Mouse (Mus musculus) lung, embryonic 15.5 days (tissue): ENCODE measurements at regions not wholly inside any gene's neighbourhood (a gene's known extent, or its start where the extent isn't known, plus 50 kb on each side); places are given as distances from the start of the nearest gene placed in this dataset.
A peak's percentile ranks its signal among the peaks of the same experiment; 100 is the strongest.

Source experiments
- ATAC-seq: fragments of 200-750 bp; cut with Nextera tagmentation; 2 replicates; pipeline ENCODE4 v1.8.0; 2017; ENCODE audit warnings: moderate number of reproducible peaks, borderline replicate concordance; ENCODE audit not compliant: low FRiP score, low TSS enrichment; ENCODE audit errors: extremely low read depth
- H3K27ac ChIP-seq: fragments of 300-500 bp; sonication (generic); 2 replicates; pipeline ENCODE4 v1.5.1; 2015; ENCODE audit warnings: moderate library complexity, mild to moderate bottlenecking, inconsistent platforms
- H3K27me3 ChIP-seq: fragments of 300-500 bp; sonication (generic); 2 replicates; pipeline ENCODE4 v1.6.1; 2015; ENCODE audit warnings: inconsistent platforms
- H3K36me3 ChIP-seq: fragments of 300-500 bp; sonication (generic); 2 replicates; pipeline ENCODE4 v1.6.1; 2015; ENCODE audit warnings: inconsistent platforms
- H3K4me1 ChIP-seq: fragments of 300-500 bp; sonication (generic); 2 replicates; pipeline ENCODE4 v1.6.1; 2015; ENCODE audit warnings: inconsistent platforms
- H3K4me2 ChIP-seq: fragments of 300-500 bp; sonication (generic); 2 replicates; pipeline ENCODE4 v1.6.1; 2015; ENCODE audit warnings: inconsistent platforms, mild to moderate bottlenecking, moderate library complexity
- H3K4me3 ChIP-seq: fragments of 300-500 bp; sonication (generic); 2 replicates; pipeline ENCODE4 v1.5.1; 2015; ENCODE audit warnings: mild to moderate bottlenecking, inconsistent platforms
- H3K9ac ChIP-seq: fragments of 300-500 bp; sonication (generic); 2 replicates; pipeline ENCODE4 v1.6.1; 2015; ENCODE audit warnings: inconsistent platforms
- H3K9me3 ChIP-seq: fragments of 300-500 bp; sonication (generic); 2 replicates; pipeline ENCODE4 v1.6.1; 2016; ENCODE audit warnings: inconsistent platforms
- WGBS: fragments of 180-500 bp; shearing (Covaris S2); methylation state at CpG from one replicate; pipeline ENCODE4 v1.1.7; 2015; 5-methylcytosine and 5-hydroxymethylcytosine counted together

- Histone ChIP-seq H3K9ac (no peak overlapping the region), H3K27ac (no peak overlapping the region), H3K9me3 (no peaks in the 10 kb centered on the region), H3K27me3 (no peaks in the 10 kb centered on the region), H3K4me3 (no peak overlapping the region), H3K36me3 (no peaks in the 10 kb centered on the region), H3K4me1 (peaks cover 4% of the 10 kb centered on the region), H3K4me2 (no peak overlapping the region)
- peak; percentile 63; the same call in 1 of the 2 replicates for ATAC-seq
- WGBS = 18% methylated on average over 1 of the region's 1 CpGs
These were observed 571.8 kb upstream of the Gm19410 start for GRCm38 (mm10) chr8:35193771-35194170.

- H3K9me3 ChIP-seq = no peaks in the 10 kb centered on the region
- H3K4me3 ChIP-seq = no peak overlapping the region
- no peak for ATAC-seq
- 30% methylated on average over 4 of the region's 4 CpGs for WGBS
- no peaks in the 10 kb centered on the region for H3K27me3 ChIP-seq
- H3K27ac ChIP-seq = no peak overlapping the region
- H3K36me3 ChIP-seq = no peaks in the 10 kb centered on the region
- no peak overlapping the region for H3K4me2 ChIP-seq
- H3K4me1 ChIP-seq = peaks cover 8% of the 10 kb centered on the region
- no peak overlapping the region for H3K9ac ChIP-seq
These were observed 569.4 kb upstream of the Gm19410 start for GRCm38 (mm10) chr8:35196189-35196588.

GRCm38 (mm10) chr8:35198766-35199165 is 566.8 kb upstream of the Gm19410 start:
- no peaks in the 10 kb centered on the region for H3K36me3 ChIP-seq
- WGBS = 68% methylated on average over 2 of the region's 2 CpGs
- no peak overlapping the region for H3K27ac ChIP-seq
- H3K4me3 ChIP-seq = no peak overlapping the region
- peaks cover 14% of the 10 kb centered on the region for H3K4me1 ChIP-seq
- H3K4me2 ChIP-seq = no peak overlapping the region
- no peaks in the 10 kb centered on the region for H3K9me3 ChIP-seq
- no peak for ATAC-seq
- H3K27me3 ChIP-seq = no peaks in the 10 kb centered on the region
- no peak overlapping the region for H3K9ac ChIP-seq

GRCm38 (mm10) chr8:35201416-35201815 is 564.2 kb upstream of the Gm19410 start:
- Histone ChIP-seq H3K36me3 (no peaks in the 10 kb centered on the region), H3K4me3 (0 out of 2 replicates have a peak overlapping the region, but pooled peaks have one; percentile 22), H3K4me1 (peaks cover 33% of the 10 kb centered on the region), H3K4me2 (peak overlapping the region; percentile 45), H3K9me3 (no peaks in the 10 kb centered on the region), H3K27ac (peak overlapping the region; percentile 30; the same call in 1 of the 2 replicates), H3K27me3 (no peaks in the 10 kb centered on the region), H3K9ac (no peak overlapping the region)
- 17% methylated on average over 12 of the region's 12 CpGs for WGBS
- peak; percentile 24; the same call in 1 of the 2 replicates for ATAC-seq

- Histone ChIP-seq H3K4me3 (no peak overlapping the region), H3K9me3 (no peaks in the 10 kb centered on the region), H3K4me2 (peak overlapping the region; percentile 36), H3K9ac (no peak overlapping the region), H3K27ac (peak overlapping the region; percentile 17; the same call in 1 of the 2 replicates), H3K4me1 (peaks cover 46% of the 10 kb centered on the region), H3K27me3 (no peaks in the 10 kb centered on the region), H3K36me3 (no peaks in the 10 kb centered on the region)
- 53% methylated on average over 15 of the region's 15 CpGs for WGBS
- no peak for ATAC-seq
These were observed 560.6 kb upstream of the Gm19410 start for GRCm38 (mm10) chr8:35204971-35205370.

DNA sequence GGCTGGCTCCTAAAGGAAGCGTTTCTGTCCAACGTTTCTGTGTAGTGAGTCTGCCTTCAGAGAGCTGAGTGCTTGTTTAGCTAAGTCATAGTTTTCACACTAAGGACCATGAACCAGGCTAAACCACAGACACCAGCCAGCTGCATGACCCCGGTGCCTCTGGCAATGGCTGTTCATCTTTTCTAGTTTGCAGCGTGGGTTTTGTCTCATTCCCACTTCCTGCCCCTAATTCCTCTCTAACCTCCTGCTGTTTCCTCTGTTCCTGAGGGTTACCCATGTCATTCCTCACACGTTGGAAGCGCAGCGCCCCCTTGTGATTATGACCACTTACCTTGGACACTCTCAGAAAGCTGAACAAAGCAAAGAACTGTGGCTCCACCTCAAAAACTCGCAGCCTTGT is 560.1 kb upstream of the Gm19410 start:
- Histone ChIP-seq H3K9ac (no peak overlapping the region), H3K27me3 (no peaks in the 10 kb centered on the region), H3K4me2 (peak overlapping the region; percentile 36), H3K4me1 (peaks cover 46% of the 10 kb centered on the region), H3K9me3 (no peaks in the 10 kb centered on the region), H3K27ac (peak overlapping the region; percentile 17), H3K36me3 (no peaks in the 10 kb centered on the region), H3K4me3 (no peak overlapping the region)
- ATAC-seq = no peak
- WGBS = 8% methylated on average over 8 of the region's 8 CpGs

GRCm38 (mm10) chr8:35206271-35206670 is 559.3 kb upstream of the Gm19410 start:
- Histone ChIP-seq H3K27me3 (no peaks in the 10 kb centered on the region), H3K4me2 (peak overlapping the region; percentile 36; the same call in 1 of the 2 replicates), H3K9me3 (no peaks in the 10 kb centered on the region), H3K9ac (no peak overlapping the region), H3K4me1 (peaks cover 41% of the 10 kb centered on the region), H3K27ac (peak overlapping the region; percentile 6; the same call in 1 of the 2 replicates), H3K36me3 (no peaks in the 10 kb centered on the region), H3K4me3 (no peak overlapping the region)
- ATAC-seq = no peak
- 27% methylated on average over 6 of the region's 6 CpGs for WGBS

DNA sequence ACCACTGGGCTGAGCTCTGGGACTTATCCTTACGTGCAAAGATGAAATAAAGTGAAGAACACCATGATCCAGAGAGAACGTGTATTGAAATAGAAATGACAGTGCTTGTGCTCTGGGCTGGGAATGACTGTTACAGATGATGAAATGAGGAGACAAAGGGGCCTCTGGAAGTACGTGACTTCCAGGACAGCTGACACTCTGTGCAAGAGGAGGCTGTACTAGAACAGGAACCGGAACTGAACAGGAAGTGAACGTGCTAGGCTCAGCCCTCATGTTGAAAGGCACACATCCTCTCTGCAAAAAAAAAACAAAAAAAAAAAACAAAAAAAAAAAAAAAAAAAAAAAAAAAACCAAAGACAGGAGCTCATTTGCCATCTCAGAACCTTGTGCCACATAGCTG is 557.2 kb upstream of the Gm19410 start:
- no peak overlapping the region for H3K4me3 ChIP-seq
- no peak overlapping the region for H3K4me2 ChIP-seq
- H3K27me3 ChIP-seq = no peaks in the 10 kb centered on the region
- H3K36me3 ChIP-seq = no peaks in the 10 kb centered on the region
- ATAC-seq = no peak
- no peak overlapping the region for H3K9ac ChIP-seq
- 54% methylated on average over 5 of the region's 5 CpGs for WGBS
- no peaks in the 10 kb centered on the region for H3K9me3 ChIP-seq
- peaks cover 40% of the 10 kb centered on the region for H3K4me1 ChIP-seq
- H3K27ac ChIP-seq = peak overlapping the region; percentile 61

GRCm38 (mm10) chr8:35211506-35212452 is 553.8 kb upstream of the Gm19410 start:
- Histone ChIP-seq H3K9me3 (no peaks in the 10 kb centered on the region), H3K27me3 (no peaks in the 10 kb centered on the region), H3K9ac (no peak overlapping the region), H3K27ac (peak overlapping the region; percentile 69), H3K4me1 (peaks cover 21% of the 10 kb centered on the region), H3K36me3 (no peaks in the 10 kb centered on the region), H3K4me3 (no peak overlapping the region), H3K4me2 (no peak overlapping the region)
- ATAC-seq = no peak
- WGBS = 42% methylated on average over 10 of the region's 10 CpGs

- Histone ChIP-seq H3K36me3 (no peaks in the 10 kb centered on the region), H3K9ac (no peak overlapping the region), H3K4me1 (peaks cover 13% of the 10 kb centered on the region), H3K4me2 (no peak overlapping the region), H3K9me3 (no peaks in the 10 kb centered on the region), H3K4me3 (no peak overlapping the region), H3K27ac (no peak overlapping the region), H3K27me3 (no peaks in the 10 kb centered on the region)
- no peak for ATAC-seq
- 76% methylated on average over 3 of the region's 3 CpGs for WGBS
These were observed 552.1 kb upstream of the Gm19410 start for GRCm38 (mm10) chr8:35213515-35213914.

DNA sequence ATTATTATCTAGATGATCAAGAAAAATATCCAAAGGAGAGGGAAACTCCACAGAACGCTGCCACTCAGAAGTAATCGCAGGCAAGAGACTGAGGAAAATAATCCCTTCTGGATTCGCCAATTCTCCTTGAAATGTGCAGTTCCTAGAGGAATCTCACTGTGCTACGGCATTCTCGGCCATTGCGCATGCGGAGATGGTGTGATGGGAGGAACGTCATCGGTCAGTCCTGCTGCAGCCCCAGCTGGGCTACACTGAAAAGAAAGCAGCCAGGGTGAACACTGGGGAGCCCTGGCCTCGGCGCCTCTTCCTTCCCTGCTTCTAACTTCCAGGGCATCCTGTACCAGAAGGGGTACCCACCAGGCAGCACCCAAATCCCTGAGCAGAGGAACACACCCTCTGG is 548.0 kb upstream of the Gm19410 start:
- no peak for ATAC-seq
- H3K4me1 ChIP-seq = peaks cover 6% of the 10 kb centered on the region; the same call in 1 of the 2 replicates
- H3K9ac ChIP-seq = no peak overlapping the region
- H3K4me2 ChIP-seq = no peak overlapping the region
- no peaks in the 10 kb centered on the region for H3K27me3 ChIP-seq
- 86% methylated on average over 11 of the region's 11 CpGs for WGBS
- no peak overlapping the region for H3K27ac ChIP-seq
- no peak overlapping the region for H3K4me3 ChIP-seq
- no peaks in the 10 kb centered on the region for H3K36me3 ChIP-seq
- no peaks in the 10 kb centered on the region for H3K9me3 ChIP-seq

- Histone ChIP-seq H3K4me3 (no peak overlapping the region), H3K36me3 (no peaks in the 10 kb centered on the region), H3K9me3 (no peaks in the 10 kb centered on the region), H3K27me3 (no peaks in the 10 kb centered on the region), H3K4me1 (peaks cover 6% of the 10 kb centered on the region), H3K27ac (no peak overlapping the region), H3K9ac (no peak overlapping the region), H3K4me2 (no peak overlapping the region)
- no peak for ATAC-seq
- WGBS = 49% methylated on average over 4 of the region's 4 CpGs
These were observed 547.3 kb upstream of the Gm19410 start for GRCm38 (mm10) chr8:35218327-35218726.
